Mouse (Mus musculus): ENCODE data around the gene Pip4k2b. TPM values are rescaled to one million over a fixed set of nuclear protein-coding genes. Genes with fewer than 3 reads are reported as not detected.

The Pip4k2b gene
- polyA plus RNA-seq, 1 experiment, result 28.3 TPM

- Histone ChIP-seq H3K79me2 (ENCODE audit: control insufficient read depth, insufficient read depth) (no peaks in the 10 kb centered on the region), H3K79me3 (ENCODE audit: low read depth) (no peaks in the 10 kb centered on the region), H3ac (ENCODE audit: control insufficient read depth, insufficient read length, low read depth) (no peak overlapping the region), H3K4me3 (ENCODE audit: insufficient read depth, poor library complexity, severe bottlenecking) (no peak overlapping the region), H3K36me3 (ENCODE audit: control insufficient read depth, insufficient read depth) (peaks cover 87% of the 10 kb centered on the region), H3K27me3 (ENCODE audit: control insufficient read depth, insufficient read depth, insufficient read length) (no peaks in the 10 kb centered on the region)
- TF ChIP-seq MYOG (IDR thresholded peaks at IDR 0.05; ENCODE audit: control insufficient read depth, extremely low read depth, insufficient read length) (no peak), CTCF (IDR thresholded peaks at IDR 0.05; ENCODE audit: control insufficient read depth, insufficient read depth, insufficient read length) (no peak), MYOD1 (IDR thresholded peaks at IDR 0.05; ENCODE audit: control insufficient read depth, insufficient read length, low read depth) (no peak), CEBPB (IDR thresholded peaks at IDR 0.05; ENCODE audit: low read depth) (no peak), MAX (IDR thresholded peaks at IDR 0.05) (no peak), FOSL1 (IDR thresholded peaks at IDR 0.05; ENCODE audit: insufficient read depth, low read length, poor library complexity, severe bottlenecking) (no peak), USF1 (IDR thresholded peaks at IDR 0.05; ENCODE audit: low read depth) (no peak)
Observed at GRCm38 (mm10) chr11:97718281-97718860, 26.1 kb downstream of the Pip4k2b start.

GRCm38 (mm10) chr11:97717369-97718280, 26.9 kb downstream of the Pip4k2b start:
- Histone ChIP-seq H3K27me3 (ENCODE audit: control insufficient read depth, insufficient read depth, insufficient read length) (no peaks in the 10 kb centered on the region), H3K4me3 (ENCODE audit: insufficient read depth, poor library complexity, severe bottlenecking) (no peak overlapping the region), H3K79me3 (ENCODE audit: low read depth) (no peaks in the 10 kb centered on the region), H3K36me3 (ENCODE audit: control insufficient read depth, insufficient read depth) (peaks cover 87% of the 10 kb centered on the region), H3ac (ENCODE audit: control insufficient read depth, insufficient read length, low read depth) (no peak overlapping the region), H3K79me2 (ENCODE audit: control insufficient read depth, insufficient read depth) (no peaks in the 10 kb centered on the region)
- no peak for TF ChIP-seq CEBPB (IDR thresholded peaks at IDR 0.05; ENCODE audit: low read depth)
- no peak for TF ChIP-seq MAX (IDR thresholded peaks at IDR 0.05)
- TF ChIP-seq MYOG (IDR thresholded peaks at IDR 0.05; ENCODE audit: control insufficient read depth, extremely low read depth, insufficient read length), result no peak
- no peak for TF ChIP-seq FOSL1 (IDR thresholded peaks at IDR 0.05; ENCODE audit: insufficient read depth, low read length, poor library complexity, severe bottlenecking)
- no peak for TF ChIP-seq MYOD1 (IDR thresholded peaks at IDR 0.05; ENCODE audit: control insufficient read depth, insufficient read length, low read depth)
- no peak for TF ChIP-seq USF1 (IDR thresholded peaks at IDR 0.05; ENCODE audit: low read depth)
- no peak for TF ChIP-seq CTCF (IDR thresholded peaks at IDR 0.05; ENCODE audit: control insufficient read depth, insufficient read depth, insufficient read length)

GRCm38 (mm10) chr11:97716021-97716420, 28.5 kb downstream of the Pip4k2b start:
- Histone ChIP-seq H3ac (ENCODE audit: control insufficient read depth, insufficient read length, low read depth) (no peak overlapping the region), H3K79me3 (ENCODE audit: low read depth) (no peaks in the 10 kb centered on the region), H3K4me3 (ENCODE audit: insufficient read depth, poor library complexity, severe bottlenecking) (no peak overlapping the region), H3K36me3 (ENCODE audit: control insufficient read depth, insufficient read depth) (peaks cover 87% of the 10 kb centered on the region), H3K79me2 (ENCODE audit: control insufficient read depth, insufficient read depth) (no peaks in the 10 kb centered on the region), H3K27me3 (ENCODE audit: control insufficient read depth, insufficient read depth, insufficient read length) (no peaks in the 10 kb centered on the region)
- TF ChIP-seq MYOG (IDR thresholded peaks at IDR 0.05; ENCODE audit: control insufficient read depth, extremely low read depth, insufficient read length) (no peak), FOSL1 (IDR thresholded peaks at IDR 0.05; ENCODE audit: insufficient read depth, low read length, poor library complexity, severe bottlenecking) (no peak), CEBPB (IDR thresholded peaks at IDR 0.05; ENCODE audit: low read depth) (no peak), CTCF (IDR thresholded peaks at IDR 0.05; ENCODE audit: control insufficient read depth, insufficient read depth, insufficient read length) (no peak), USF1 (IDR thresholded peaks at IDR 0.05; ENCODE audit: low read depth) (no peak), MYOD1 (IDR thresholded peaks at IDR 0.05; ENCODE audit: control insufficient read depth, insufficient read length, low read depth) (no peak), MAX (IDR thresholded peaks at IDR 0.05) (no peak)

GRCm38 (mm10) chr11:97714784-97715760, 29.4 kb downstream of the Pip4k2b start:
- H3K36me3 ChIP-seq (ENCODE audit: control insufficient read depth, insufficient read depth), result peaks cover 83% of the 10 kb centered on the region
- no peak overlapping the region for H3ac ChIP-seq (ENCODE audit: control insufficient read depth, insufficient read length, low read depth)
- TF ChIP-seq CTCF (IDR thresholded peaks at IDR 0.05; ENCODE audit: control insufficient read depth, insufficient read depth, insufficient read length), result no peak
- no peak for TF ChIP-seq FOSL1 (IDR thresholded peaks at IDR 0.05; ENCODE audit: insufficient read depth, low read length, poor library complexity, severe bottlenecking)
- no peak for TF ChIP-seq USF1 (IDR thresholded peaks at IDR 0.05; ENCODE audit: low read depth)
- peak; percentile 97 for TF ChIP-seq CEBPB (IDR thresholded peaks at IDR 0.05; ENCODE audit: low read depth)
- H3K79me2 ChIP-seq (ENCODE audit: control insufficient read depth, insufficient read depth), result peaks cover 2% of the 10 kb centered on the region
- no peak overlapping the region for H3K4me3 ChIP-seq (ENCODE audit: insufficient read depth, poor library complexity, severe bottlenecking)
- no peaks in the 10 kb centered on the region for H3K79me3 ChIP-seq (ENCODE audit: low read depth)
- no peaks in the 10 kb centered on the region for H3K27me3 ChIP-seq (ENCODE audit: control insufficient read depth, insufficient read depth, insufficient read length)

- H3K36me3 ChIP-seq (ENCODE audit: control insufficient read depth, insufficient read depth), result peaks cover 81% of the 10 kb centered on the region
Observed at GRCm38 (mm10) chr11:97714356-97714755, 30.1 kb downstream of the Pip4k2b start.

More at GRCm38 (mm10) chr11:97714356-97714755, 30.1 kb downstream of the Pip4k2b start:
- no peak overlapping the region for H3ac ChIP-seq (ENCODE audit: control insufficient read depth, insufficient read length, low read depth)
- TF ChIP-seq MAX (IDR thresholded peaks at IDR 0.05), result no peak
- TF ChIP-seq MYOG (IDR thresholded peaks at IDR 0.05; ENCODE audit: control insufficient read depth, extremely low read depth, insufficient read length), result no peak
- TF ChIP-seq CEBPB (IDR thresholded peaks at IDR 0.05; ENCODE audit: low read depth), result no peak
- no peak for TF ChIP-seq CTCF (IDR thresholded peaks at IDR 0.05; ENCODE audit: control insufficient read depth, insufficient read depth, insufficient read length)
- TF ChIP-seq FOSL1 (IDR thresholded peaks at IDR 0.05; ENCODE audit: insufficient read depth, low read length, poor library complexity, severe bottlenecking), result no peak
- no peak for TF ChIP-seq MYOD1 (IDR thresholded peaks at IDR 0.05; ENCODE audit: control insufficient read depth, insufficient read length, low read depth)
- TF ChIP-seq USF1 (IDR thresholded peaks at IDR 0.05; ENCODE audit: low read depth), result no peak
- H3K4me3 ChIP-seq (ENCODE audit: insufficient read depth, poor library complexity, severe bottlenecking), result no peak overlapping the region
- H3K79me3 ChIP-seq (ENCODE audit: low read depth), result no peaks in the 10 kb centered on the region
- no peaks in the 10 kb centered on the region for H3K27me3 ChIP-seq (ENCODE audit: control insufficient read depth, insufficient read depth, insufficient read length)
- H3K79me2 ChIP-seq (ENCODE audit: control insufficient read depth, insufficient read depth), result peaks cover 9% of the 10 kb centered on the region

Measured in C2C12 (cell line).